Mouse (Mus musculus) heart, adult 2 months (tissue): ENCODE results near the gene Tmc5. TPM values are rescaled to one million over a fixed set of nuclear protein-coding genes. Genes with fewer than 3 reads are reported as not detected.
A peak's percentile ranks its signal among the peaks of the same experiment; 100 is the strongest.

Experiments used
- DNase-seq, 2 experiments: peaks; one replicate each; pipeline ENCODE4 v3.0.0; 2021
- H3K27ac ChIP-seq: fragments of 200-600 bp; 2 replicates; pipeline ENCODE4 v1.8.1; 2022
- H3K27me3 ChIP-seq: fragments of 200-500 bp; 2 replicates; pipeline ENCODE4 v1.6.1; 2012; ENCODE audit warnings: mild to moderate bottlenecking, low read length, inconsistent platforms, mixed read lengths; ENCODE audit not compliant: control insufficient read depth, insufficient read depth
- H3K36me3 ChIP-seq: fragments of 200-500 bp; 2 replicates; pipeline ENCODE4 v1.6.1; 2012; ENCODE audit warnings: low read length, inconsistent platforms; ENCODE audit not compliant: control insufficient read depth, insufficient read depth
- H3K4me1 ChIP-seq: fragments of 200-500 bp; 2 replicates; pipeline ENCODE4 v1.6.1; 2011; ENCODE audit warnings: low read length; ENCODE audit not compliant: control insufficient read depth, insufficient read depth
- H3K4me3 ChIP-seq: fragments of 200-600 bp; 2 replicates; pipeline ENCODE4 v1.8.1; 2022
- H3K79me2 ChIP-seq: fragments of 200-500 bp; replicated peaks from 2 replicates; pipeline ENCODE4 v1.6.1; 2012; ENCODE audit warnings: mild to moderate bottlenecking, inconsistent platforms, low read length, moderate library complexity, mixed read lengths; ENCODE audit not compliant: control insufficient read depth, insufficient read depth
- H3K9ac ChIP-seq: fragments of 200-500 bp; 2 replicates; pipeline ENCODE4 v1.6.1; 2012; ENCODE audit warnings: low read depth, mild to moderate bottlenecking, control low read depth, inconsistent platforms, low read length, mixed read lengths
- CTCF ChIP-seq: fragments of 200-600 bp; IDR thresholded peaks from 2 replicates; pipeline ENCODE4 v1.8.1; 2022; ENCODE audit warnings: antibody characterized with exemption, mild to moderate bottlenecking, moderate library complexity
- EP300 ChIP-seq: fragments of 200-500 bp; IDR thresholded peaks from 2 replicates; pipeline ENCODE4 v1.6.1; 2011; ENCODE audit warnings: low read depth, low read length, control low read depth; ENCODE audit not compliant: insufficient read depth
- POLR2A ChIP-seq: fragments of 200-500 bp; IDR thresholded peaks from 2 replicates; pipeline ENCODE4 v1.6.1; 2011; ENCODE audit warnings: mild to moderate bottlenecking, low read depth, low read length, control low read depth; ENCODE audit not compliant: insufficient read depth
- WGBS: fragments of 180-500 bp; shearing (Covaris S2); methylation state at CpG from one replicate; pipeline ENCODE4 v1.1.7; 2018; 5-methylcytosine and 5-hydroxymethylcytosine counted together
- intact Hi-C: fragments of 180-260 bp; cut with DNase I; formaldehyde crosslinking; loops from one replicate; pipeline ENCODE4 v1.15.1; 2025
- polyA plus RNA-seq: library from polyadenylated mRNA; depleted of rRNA; stranded (reverse); fragments of >200 nt; gene quantifications from 2 replicates; pipeline ENCODE4 v1.2.3, GENCODE M21; 2012
- total RNA-seq, 2 experiments: library from RNA; stranded (reverse); gene quantifications; 2 replicates each; pipeline ENCODE4 v1.2.3; 2021

Gene Tmc5
- total and polyA plus RNA-seq, 3 experiments = 0.10 to 0.72 (median 0.34) TPM

GRCm38 (mm10) chr7:118698882-118699281 is 101.8 kb downstream of the Tmc5 start:
- TF ChIP-seq CTCF (no peak), EP300 (no peak), POLR2A (no peak)
- no peaks in the 10 kb centered on the region for H3K4me1 ChIP-seq
- intact Hi-C loops = no loop called here
- 84% methylated on average over 9 of the region's 9 CpGs for whole genome bisulfite sequencing
- H3K4me3 ChIP-seq = no peak overlapping the region
- DNase-seq = no peak
- H3K36me3 ChIP-seq = no peaks in the 10 kb centered on the region; the same call in 1 of the 2 replicates
- H3K27me3 ChIP-seq = no peaks in the 10 kb centered on the region
- no peak overlapping the region for H3K27ac ChIP-seq
- no peak overlapping the region for H3K9ac ChIP-seq
- H3K79me2 ChIP-seq = 0 out of 2 replicates have a peak, but pooled peaks cover 2% of the 10 kb centered on the region

GRCm38 (mm10) chr7:118703144-118703561 is 106.1 kb downstream of the Tmc5 start:
- H3K36me3 ChIP-seq = peaks cover 5% of the 10 kb centered on the region; the same call in 1 of the 2 replicates
- no peaks in the 10 kb centered on the region for H3K27me3 ChIP-seq
- intact Hi-C loops = no loop called here
- H3K4me1 ChIP-seq = no peaks in the 10 kb centered on the region; the same call in 1 of the 2 replicates
- no peak overlapping the region for H3K9ac ChIP-seq
- DNase-seq = peak in 1 of 2 experiments; percentile 13
- no peak overlapping the region for H3K4me3 ChIP-seq
- no peak for TF ChIP-seq EP300
- no peak for TF ChIP-seq POLR2A
- no peak for TF ChIP-seq CTCF
- H3K27ac ChIP-seq = no peak overlapping the region
- WGBS = 67% methylated on average over 15 of the region's 15 CpGs
- peaks cover 2% of the 10 kb centered on the region; the same call in 1 of the 2 replicates for H3K79me2 ChIP-seq

- WGBS = 69% methylated on average over 9 of the region's 9 CpGs
- intact Hi-C loops = no loop called here
- no peak for TF ChIP-seq POLR2A
- no peaks in the 10 kb centered on the region; the same call in 1 of the 2 replicates for H3K4me1 ChIP-seq
- no peak for DNase-seq
- H3K27me3 ChIP-seq = no peaks in the 10 kb centered on the region
- no peak overlapping the region for H3K9ac ChIP-seq
- no peak overlapping the region for H3K4me3 ChIP-seq
- no peak overlapping the region for H3K27ac ChIP-seq
- H3K79me2 ChIP-seq = peaks cover 2% of the 10 kb centered on the region; the same call in 1 of the 2 replicates
- H3K36me3 ChIP-seq = peaks cover 5% of the 10 kb centered on the region; the same call in 1 of the 2 replicates
Measured at GRCm38 (mm10) chr7:118704001-118704850, 107.1 kb downstream of the Tmc5 start.

- Histone ChIP-seq H3K27me3 (no peaks in the 10 kb centered on the region), H3K9ac (peak within 1 kb of the TSS; percentile 88), H3K79me2 (peaks cover 2% of the 10 kb centered on the region; the same call in 1 of the 2 replicates), H3K27ac (peak within 1 kb of the TSS; percentile 81), H3K4me3 (peak within 1 kb of the TSS; percentile 93), H3K4me1 (no peaks in the 10 kb centered on the region; the same call in 1 of the 2 replicates), H3K36me3 (peaks cover 5% of the 10 kb centered on the region; the same call in 1 of the 2 replicates)
- WGBS = under 1% methylated on average over 66 of the region's 66 CpGs
- peak; percentile 90 to 93 for DNase-seq
- intact Hi-C loops = no loop called here
- peak; percentile 63; the same call in 1 of the 2 replicates for TF ChIP-seq POLR2A
- 0 out of 2 replicates have a peak, but pooled peaks have one; percentile 8 for TF ChIP-seq EP300
- TF ChIP-seq CTCF = peak; percentile 27
Measured at GRCm38 (mm10) chr7:118705101-118705961, 108.2 kb downstream of the Tmc5 start, which contains the start of gene Gde1. Gene Gde1, minus strand, starts transcription at chr7:118705778.

- intact Hi-C loops = no loop called here
- no peak overlapping the region for H3K9ac ChIP-seq
- peak overlapping the region; percentile 93 for H3K4me3 ChIP-seq
- H3K27ac ChIP-seq = peak overlapping the region; percentile 81
- no peak for DNase-seq
- H3K27me3 ChIP-seq = no peaks in the 10 kb centered on the region
- peaks cover 2% of the 10 kb centered on the region; the same call in 1 of the 2 replicates for H3K79me2 ChIP-seq
- TF ChIP-seq CTCF = no peak
- no peak for TF ChIP-seq POLR2A
- no peak for TF ChIP-seq EP300
- no peaks in the 10 kb centered on the region; the same call in 1 of the 2 replicates for H3K4me1 ChIP-seq
- 56% methylated on average over 6 of the region's 6 CpGs for WGBS
- H3K36me3 ChIP-seq = peaks cover 5% of the 10 kb centered on the region; the same call in 1 of the 2 replicates
Measured at GRCm38 (mm10) chr7:118706051-118706450, 109.0 kb downstream of the Tmc5 start.
